Mouse (Mus musculus) embryonic fibroblast, embryonic 13.5 days (primary cell): Measurements from ENCODE around the gene Hdac7.

Source experiments
- CTCF ChIP-seq: IDR thresholded peaks from 2 replicates; pipeline ENCODE4 v1.5.1; 2011; ENCODE audit warnings: mild to moderate bottlenecking, control low read depth, low read length, moderate library complexity, borderline replicate concordance; ENCODE audit not compliant: insufficient read depth
- POLR2A ChIP-seq: IDR thresholded peaks from 2 replicates; pipeline ENCODE4 v1.6.1; 2011; ENCODE audit warnings: low read depth, mild to moderate bottlenecking, control low read depth, low read length, moderate library complexity

DNA sequence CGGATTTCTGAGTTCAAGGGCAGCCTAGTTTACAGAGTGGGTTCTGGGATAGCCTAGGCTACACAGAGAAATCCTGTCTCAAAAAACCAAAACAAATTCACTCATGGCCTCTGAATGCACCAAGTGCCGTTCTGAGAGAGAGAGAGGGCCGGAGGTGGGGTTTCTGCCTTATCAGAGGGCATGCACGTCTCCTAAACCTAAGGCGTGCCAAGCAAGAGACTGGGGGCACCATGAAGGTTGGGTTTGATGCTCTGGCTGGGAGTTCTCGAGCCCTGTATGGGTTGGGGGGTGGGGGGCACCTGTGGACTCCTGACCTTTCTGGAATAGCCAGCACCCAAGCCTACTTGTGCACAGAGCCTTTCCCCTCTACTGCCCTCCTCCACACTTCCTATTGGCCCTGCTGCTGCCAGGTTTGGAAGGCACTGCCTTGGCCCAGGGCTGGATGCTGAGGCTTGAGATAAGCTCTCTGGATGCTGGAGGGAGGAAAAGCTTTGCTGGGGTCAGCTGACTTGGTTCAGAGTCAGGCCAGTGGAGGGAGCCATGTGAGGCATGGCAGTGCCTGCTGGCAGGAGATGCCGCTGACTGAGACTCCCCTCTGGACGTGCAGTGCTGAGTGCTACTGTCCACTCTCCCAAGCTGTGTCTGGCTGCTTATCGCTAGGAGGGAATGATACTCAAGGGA lies 58.4 kb downstream of the Hdac7 start:
- TF ChIP-seq CTCF (no peak), POLR2A (no peak)
